19 mouse cellular contexts compared by ENCODE assay signal in genomic region chr10:22814771-22815170, GRCm38 (mm10). TPM values are rescaled to one million over a fixed set of nuclear protein-coding genes. Genes with fewer than 3 reads are reported as not detected.
DNase-seq lines count a peak whose midpoint lies in the region; ATAC-seq and TF ChIP-seq lines count a peak whose summit lies in the region.
"Had no signal": no experiment of that assay in that cellular context is flagged by ENCODE, and none has a peak within 500 bp of the region (broad histone marks: within the 10 kb centered on the region; RNA-seq: fewer than 3 reads in every experiment).

No protein-coding gene starts in this region.

- no peak for TF ChIP-seq CTCF in lung, embryonic 14.5 days (IDR thresholded peaks at IDR 0.05; ENCODE audit: low read depth)
- no peak for TF ChIP-seq CTCF in lung, postnatal 0 days (IDR thresholded peaks at IDR 0.05)

- peak overlapping the region; percentile 52 for H3K4me3 ChIP-seq in heart, embryonic 10.5 days
- H3K4me3 ChIP-seq in lung, embryonic 14.5 days (ENCODE audit: low read depth, low read length), result peak overlapping the region; percentile 49
- peak overlapping the region; percentile 50 for H3K4me3 ChIP-seq in heart, embryonic 13.5 days
- peak overlapping the region; percentile 40 for H3K4me3 ChIP-seq in lung, postnatal 0 days (ENCODE audit: low read depth, low read length)
- no peak overlapping the region for H3K4me3 ChIP-seq in forebrain, embryonic 13.5 days
- H3K4me3 ChIP-seq: hindbrain, embryonic 12.5 days; neural tube, embryonic 15.5 days had no signal

- TF ChIP-seq EP300 in lung, postnatal 0 days (IDR thresholded peaks at IDR 0.05), result no peak

- no peak overlapping the region for H3K27ac ChIP-seq in heart, embryonic 10.5 days
- H3K27ac ChIP-seq in lung, embryonic 14.5 days (ENCODE audit: low read depth), result peak overlapping the region; percentile 92; the same call in 1 of the 2 replicates
- H3K27ac ChIP-seq in heart, embryonic 13.5 days (replicated peaks), result peak overlapping the region; percentile 76
- H3K27ac ChIP-seq in lung, postnatal 0 days (ENCODE audit: low read length), result peak overlapping the region; percentile 78; the same call in 1 of the 2 replicates
- no peak overlapping the region for H3K27ac ChIP-seq in forebrain, embryonic 13.5 days
- H3K27ac ChIP-seq: hindbrain, embryonic 12.5 days; limb, embryonic 10.5 days; neural tube, embryonic 15.5 days had no signal

- H3K4me1 ChIP-seq in heart, embryonic 10.5 days, result peaks cover 31% of the 10 kb centered on the region
- no peaks in the 10 kb centered on the region for H3K4me1 ChIP-seq in lung, embryonic 14.5 days (ENCODE audit: insufficient read depth)
- peaks cover 33% of the 10 kb centered on the region for H3K4me1 ChIP-seq in heart, embryonic 13.5 days
- no peaks in the 10 kb centered on the region for H3K4me1 ChIP-seq in lung, postnatal 0 days (ENCODE audit: insufficient read depth, low read depth, low read length)
- H3K4me1 ChIP-seq in forebrain, embryonic 13.5 days, result peaks cover 6% of the 10 kb centered on the region; the same call in 1 of the 2 replicates

- intact Hi-C loops in heart, postnatal 25 days (cut with DNase I), result no loop called here

- no peaks in the 10 kb centered on the region for H3K9me3 ChIP-seq in heart, embryonic 10.5 days
- no peaks in the 10 kb centered on the region for H3K9me3 ChIP-seq in lung, embryonic 14.5 days (ENCODE audit: low read depth, low read length)
- H3K9me3 ChIP-seq in heart, embryonic 13.5 days, result no peaks in the 10 kb centered on the region
- no peaks in the 10 kb centered on the region for H3K9me3 ChIP-seq in lung, postnatal 0 days (ENCODE audit: low read length)
- no peaks in the 10 kb centered on the region for H3K9me3 ChIP-seq in forebrain, embryonic 13.5 days (replicated peaks)
- H3K9me3 ChIP-seq: G1E; hindbrain, embryonic 12.5 days; limb, embryonic 10.5 days; neural tube, embryonic 15.5 days had no signal

- no peaks in the 10 kb centered on the region for H3K36me3 ChIP-seq in heart, embryonic 10.5 days
- peaks cover 7% of the 10 kb centered on the region; the same call in 1 of the 2 replicates for H3K36me3 ChIP-seq in lung, embryonic 14.5 days (ENCODE audit: insufficient read depth)
- no peaks in the 10 kb centered on the region for H3K36me3 ChIP-seq in heart, embryonic 13.5 days
- no peaks in the 10 kb centered on the region for H3K36me3 ChIP-seq in lung, postnatal 0 days (ENCODE audit: insufficient read depth, low read length)
- no peaks in the 10 kb centered on the region for H3K36me3 ChIP-seq in forebrain, embryonic 13.5 days (ENCODE audit: poor library complexity, severe bottlenecking)
- H3K36me3 ChIP-seq: G1E; hindbrain, embryonic 12.5 days; limb, embryonic 10.5 days; neural tube, embryonic 15.5 days had no signal

- H3K9ac ChIP-seq in lung, embryonic 14.5 days, result peak overlapping the region; percentile 66; the same call in 1 of the 2 replicates
- H3K9ac ChIP-seq in heart, embryonic 13.5 days, result peak overlapping the region; percentile 74
- 0 out of 2 replicates have a peak overlapping the region, but pooled peaks have one; percentile 68 for H3K9ac ChIP-seq in lung, postnatal 0 days (replicated peaks; ENCODE audit: low read depth)
- H3K9ac ChIP-seq in forebrain, embryonic 13.5 days, result no peak overlapping the region
- H3K9ac ChIP-seq: hindbrain, embryonic 12.5 days; liver, postnatal 0 days; neural tube, embryonic 15.5 days had no signal

- peaks cover 78% of the 10 kb centered on the region for H3K27me3 ChIP-seq in heart, embryonic 10.5 days (ENCODE audit: insufficient read depth, poor library complexity, severe bottlenecking)
- H3K27me3 ChIP-seq in lung, embryonic 14.5 days (ENCODE audit: insufficient read depth, low read length), result peaks cover 35% of the 10 kb centered on the region
- H3K27me3 ChIP-seq in heart, embryonic 13.5 days (replicated peaks), result peaks cover 83% of the 10 kb centered on the region
- H3K27me3 ChIP-seq in lung, postnatal 0 days (replicated peaks; ENCODE audit: insufficient read depth, low read length), result peaks cover 12% of the 10 kb centered on the region
- peaks cover 92% of the 10 kb centered on the region for H3K27me3 ChIP-seq in forebrain, embryonic 13.5 days

- DNase-seq in heart, embryonic 10.5 days (ENCODE audit: low spot score), result no peak
- DNase-seq in heart, postnatal 25 days (ENCODE audit: low spot score), result no peak
- DNase-seq in lung, embryonic 14.5 days, result peak; percentile 74
- no peak for DNase-seq in lung, adult 18-20 months
- DNase-seq in lung, postnatal 0 days (ENCODE audit: low spot score), result peak; percentile 67
- no peak for DNase-seq in urinary bladder, postnatal 10 days (ENCODE audit: low spot score)
- DNase-seq: adrenal gland, postnatal 36 days; B cell, adult 2 months; cerebellum, postnatal 36 days; gastrocnemius, postnatal 25 days; liver, postnatal 0 days; right cerebral cortex, adult 18-20 months; thymus, postnatal 36 days had no signal

- peak overlapping the region; percentile 67 for H3K4me2 ChIP-seq in lung, embryonic 14.5 days
- H3K4me2 ChIP-seq in heart, embryonic 13.5 days, result peak overlapping the region; percentile 67
- H3K4me2 ChIP-seq in lung, postnatal 0 days (replicated peaks; ENCODE audit: low read depth, low read length), result peak overlapping the region; percentile 51; the same call in 1 of the 2 replicates
- H3K4me2 ChIP-seq in forebrain, embryonic 13.5 days, result no peak overlapping the region
- H3K4me2 ChIP-seq: hindbrain, embryonic 12.5 days; neural tube, embryonic 15.5 days had no signal

- WGBS in heart, embryonic 10.5 days, result 0% methylated on average over 2 of the region's 2 CpGs
- WGBS in lung, embryonic 14.5 days, result 2% methylated on average over 2 of the region's 2 CpGs
- WGBS in heart, embryonic 13.5 days, result 8% methylated on average over 2 of the region's 2 CpGs
- WGBS in lung, postnatal 0 days, result 2% methylated on average over 2 of the region's 2 CpGs
- 0% methylated on average over 2 of the region's 2 CpGs for WGBS in forebrain, embryonic 13.5 days

- no peak; the same call in 1 of the 2 replicates for ATAC-seq in lung, embryonic 14.5 days (ENCODE audit: insufficient read depth)
- ATAC-seq in heart, embryonic 13.5 days (ENCODE audit: extremely low read depth, insufficient number of reproducible peaks, low FRiP score, low TSS enrichment), result no peak
- ATAC-seq in lung, postnatal 0 days, result peak; percentile 37
- ATAC-seq in forebrain, embryonic 13.5 days, result no peak
- ATAC-seq: liver, postnatal 0 days had no signal

RNA-seq across cellular contexts. Expression of gene Tcf21, which starts 5.2 kb away (rescaled TPM):
- 64.0 and 75.4 TPM in 2 replicates for polyA plus RNA-seq in heart, embryonic 10.5 days (2016; fragmentation: Nextera tagmentation; extraction: Ambion mirVana)
- 10 to 100 TPM; 10.9 to 14.4 TPM for total RNA-seq in heart, postnatal 25 days (2021)
- 227 and 238 TPM in 2 replicates for polyA plus RNA-seq in lung, embryonic 14.5 days (2014; fragmentation: Nextera tagmentation; extraction: Ambion mirVana)
- 61.7 and 63.3 TPM in 2 replicates for polyA plus RNA-seq in heart, embryonic 13.5 days (2015; fragmentation: Nextera tagmentation; extraction: Ambion mirVana)
- 697 and 750 TPM in 2 replicates for polyA plus RNA-seq in lung, postnatal 0 days (2015; fragmentation: Nextera tagmentation; extraction: Ambion mirVana)
- polyA plus RNA-seq in forebrain, embryonic 13.5 days (2015; fragmentation: Nextera tagmentation; extraction: Ambion mirVana), result 0.25 and 0.37 TPM in 2 replicates
- total RNA-seq: G1E; gastrocnemius, postnatal 25 days had no signal
- polyA plus RNA-seq: G1E; neural tube, embryonic 15.5 days had no signal

Comparison
In these comparisons a context has a peak if more than half of its experiments do, and no peak if none do; other contexts are left out.
1. DNase-seq: peak in lung, embryonic 14.5 days (single experiment) and lung, postnatal 0 days (single experiment); none in heart, embryonic 10.5 days (single experiment), heart, postnatal 25 days (single experiment), lung, adult 18-20 months (0 of 2) and urinary bladder, postnatal 10 days (single experiment).
2. H3K27ac ChIP-seq: peak in lung, embryonic 14.5 days (single experiment), heart, embryonic 13.5 days (single experiment) and lung, postnatal 0 days (single experiment); none in heart, embryonic 10.5 days (single experiment) and forebrain, embryonic 13.5 days (single experiment).
3. RNA of gene Tcf21, which starts 5.2 kb away (polyA plus RNA-seq): 697 to 750 TPM in lung, postnatal 0 days, 227 to 238 TPM in lung, embryonic 14.5 days, 64.0 to 75.4 TPM in heart, embryonic 10.5 days and 61.7 to 63.3 TPM in heart, embryonic 13.5 days; 0.25 to 0.37 TPM in forebrain, embryonic 13.5 days; every median in the first group is over 10 times any median in the second.